Mouse (Mus musculus): ENCODE results near the gene Htr2a. TPM values are rescaled to one million over a fixed set of nuclear protein-coding genes. Genes with fewer than 3 reads are reported as not detected.

Gene Htr2a
- polyA plus RNA-seq, 1 experiment, result 10.4 TPM

DNA sequence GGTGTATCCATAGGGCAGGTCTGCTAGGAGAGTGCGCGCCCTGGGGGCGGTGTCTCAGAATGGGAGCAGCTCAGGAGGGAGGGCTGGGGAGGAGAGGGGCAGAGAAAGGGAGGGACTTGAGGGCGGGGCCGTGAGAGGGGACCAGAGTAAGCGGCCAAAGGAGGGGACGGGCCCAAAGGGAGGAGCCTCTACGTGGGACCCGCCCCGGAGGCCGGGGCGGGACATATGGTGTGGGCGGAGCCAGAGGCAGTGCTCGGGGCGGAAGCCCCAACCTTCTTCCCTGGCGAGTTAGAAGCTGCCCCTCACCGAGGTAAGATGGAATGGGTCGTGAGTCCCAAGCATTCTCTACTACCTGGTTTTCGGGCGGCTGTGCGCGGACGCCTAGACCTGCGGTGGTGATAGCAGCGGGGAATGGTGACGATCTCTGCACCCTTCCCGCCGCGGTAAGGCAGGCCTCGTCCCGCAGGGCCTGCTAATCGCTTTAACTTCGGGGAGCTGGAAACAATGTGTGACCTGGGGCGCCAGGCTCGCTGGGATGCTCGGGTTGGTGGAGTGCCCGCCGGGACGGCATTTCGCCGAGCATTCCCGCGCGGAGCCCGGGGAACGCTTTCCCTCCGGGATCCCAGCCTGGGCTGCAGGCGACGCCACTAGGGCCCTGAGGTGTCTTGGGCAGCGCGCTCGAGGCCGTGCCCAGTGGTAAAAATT, 91.6 kb downstream of the Htr2a start, which contains the start of gene Esd:
Gene Esd (plus strand): TSS at position 219 of the 705 bp plus-strand sequence.
- Histone ChIP-seq H3K27ac (ENCODE audit: insufficient read depth, low read length) (0 out of 2 replicates have a peak within 1 kb of the TSS, but pooled peaks have one; percentile 2), H3K4me3 (ENCODE audit: insufficient read depth, low read length) (peak within 1 kb of the TSS; percentile 71), H3K4me1 (ENCODE audit: control insufficient read depth, insufficient read depth, low read length) (no peaks in the 10 kb centered on the region)
- TF ChIP-seq POLR2A (IDR thresholded peaks at IDR 0.05; ENCODE audit: extremely low read depth, insufficient read depth, low read length) (peak; percentile 70), CTCF (IDR thresholded peaks at IDR 0.05; ENCODE audit: extremely low read depth, insufficient read depth, low read length) (no peak)

DNA sequence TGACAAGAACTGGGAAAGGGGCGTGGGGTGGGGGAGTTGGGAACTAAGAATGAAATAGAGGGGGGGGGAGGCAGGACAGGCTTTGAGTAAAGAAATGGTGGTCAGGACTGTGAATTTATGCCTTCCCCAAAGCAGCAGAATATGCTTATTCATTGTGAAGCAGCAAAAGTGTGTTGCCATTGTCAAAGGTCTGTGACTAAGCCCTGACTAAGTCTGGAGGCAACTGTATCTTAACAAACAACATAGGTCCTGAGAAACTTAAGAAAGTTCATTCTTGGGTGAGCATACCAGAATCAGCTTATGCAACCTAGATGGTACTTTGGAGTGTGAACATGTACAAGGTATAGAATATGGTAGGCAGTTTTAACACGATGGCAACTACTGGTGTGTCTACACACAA, 92.8 kb downstream of the Htr2a start:
- no peak for TF ChIP-seq POLR2A (IDR thresholded peaks at IDR 0.05; ENCODE audit: extremely low read depth, insufficient read depth, low read length)
- no peak for TF ChIP-seq CTCF (IDR thresholded peaks at IDR 0.05; ENCODE audit: extremely low read depth, insufficient read depth, low read length)
- no peaks in the 10 kb centered on the region for H3K4me1 ChIP-seq (ENCODE audit: control insufficient read depth, insufficient read depth, low read length)
- no peak overlapping the region for H3K27ac ChIP-seq (ENCODE audit: insufficient read depth, low read length)
- no peak overlapping the region; the same call in 1 of the 2 replicates for H3K4me3 ChIP-seq (ENCODE audit: insufficient read depth, low read length)

DNA sequence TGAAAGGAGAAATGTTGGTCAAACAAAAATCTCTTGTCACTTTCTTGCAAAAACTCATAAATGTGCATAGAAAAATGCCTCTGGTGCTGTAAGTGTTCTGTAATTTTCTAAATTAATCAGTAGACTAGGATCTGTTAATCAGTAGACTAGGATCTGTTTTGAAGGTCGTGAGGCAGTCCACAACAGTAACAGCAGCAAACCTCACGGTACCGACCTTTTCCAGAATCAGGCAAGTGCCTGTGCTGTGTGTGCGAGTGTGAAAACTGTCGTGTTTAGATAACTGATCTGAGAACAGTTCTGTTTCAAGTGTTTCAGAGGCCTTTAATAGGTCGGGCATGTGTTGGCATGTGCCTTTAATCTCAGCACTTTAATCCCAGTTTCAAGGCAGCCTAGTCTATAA, 94.8 kb downstream of the Htr2a start:
- no peak overlapping the region for H3K27ac ChIP-seq (ENCODE audit: insufficient read depth, low read length)
- no peaks in the 10 kb centered on the region for H3K4me1 ChIP-seq (ENCODE audit: control insufficient read depth, insufficient read depth, low read length)
- TF ChIP-seq POLR2A (IDR thresholded peaks at IDR 0.05; ENCODE audit: extremely low read depth, insufficient read depth, low read length), result no peak
- no peak for TF ChIP-seq CTCF (IDR thresholded peaks at IDR 0.05; ENCODE audit: extremely low read depth, insufficient read depth, low read length)
- no peak overlapping the region for H3K4me3 ChIP-seq (ENCODE audit: insufficient read depth, low read length)

DNA sequence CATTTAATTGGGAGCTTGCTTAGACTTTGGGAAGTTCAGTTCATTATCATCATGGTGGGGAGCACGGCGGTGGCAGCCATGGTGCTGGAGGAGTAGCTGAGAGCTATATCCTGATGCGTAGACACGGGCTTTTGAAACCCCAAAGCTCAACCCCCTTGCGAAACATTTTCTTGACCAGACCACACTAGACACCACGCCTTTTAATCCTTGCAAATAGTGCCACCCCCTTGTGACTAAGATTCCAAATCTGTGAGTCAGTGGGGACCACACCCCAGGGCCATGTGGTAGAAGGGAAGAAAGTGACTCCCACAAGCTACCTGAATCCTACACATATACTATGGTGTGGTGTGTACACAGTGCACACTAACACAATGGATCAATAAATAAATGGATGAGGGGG, 96.2 kb downstream of the Htr2a start:
- Histone ChIP-seq H3K27ac (ENCODE audit: insufficient read depth, low read length) (no peak overlapping the region), H3K4me1 (ENCODE audit: control insufficient read depth, insufficient read depth, low read length) (no peaks in the 10 kb centered on the region), H3K4me3 (ENCODE audit: insufficient read depth, low read length) (no peak overlapping the region)
- TF ChIP-seq POLR2A (IDR thresholded peaks at IDR 0.05; ENCODE audit: extremely low read depth, insufficient read depth, low read length), result no peak
- no peak for TF ChIP-seq CTCF (IDR thresholded peaks at IDR 0.05; ENCODE audit: extremely low read depth, insufficient read depth, low read length)

Other genes with a start within 250 kb of the Htr2a start
- 82.0 and 88.3 TPM in 2 replicates for gene Esd, start 91.5 kb downstream of the Htr2a start, polyA plus RNA-seq (2012; rRNA removed)